Mouse (Mus musculus) liver, adult 2 months (tissue): ENCODE results near the gene Olfr1443. TPM values are rescaled to one million over a fixed set of nuclear protein-coding genes. Genes with fewer than 3 reads are reported as not detected.
"Not testable (repeated sequence)": the region's sequence is repeated elsewhere in the genome, so short reads cannot be mapped to it uniquely, and the experiment has no call there.

Experiments
- DNase-seq: peaks from one replicate; pipeline ENCODE4 v3.0.0-alpha.2; 2011; ENCODE audit warnings: low read depth, low spot score; ENCODE audit errors: extremely low read depth
- H3K27ac ChIP-seq: fragments of 200-500 bp; replicated peaks from 2 replicates; pipeline ENCODE4 v1.5.1; 2012; ENCODE audit warnings: low read depth, mild to moderate bottlenecking, control low read depth, inconsistent platforms, low read length; ENCODE audit not compliant: insufficient read depth
- H3K27me3 ChIP-seq: fragments of 200-500 bp; 2 replicates; pipeline ENCODE4 v1.6.1; 2012; ENCODE audit warnings: mild to moderate bottlenecking, moderate library complexity, low read length, inconsistent platforms; ENCODE audit not compliant: control insufficient read depth, insufficient read depth
- H3K36me3 ChIP-seq: fragments of 200-500 bp; 2 replicates; pipeline ENCODE4 v1.6.1; 2012; ENCODE audit warnings: low read length, inconsistent platforms; ENCODE audit not compliant: control insufficient read depth, insufficient read depth
- H3K4me1 ChIP-seq: fragments of 200-500 bp; 2 replicates; pipeline ENCODE4 v1.6.1; 2011; ENCODE audit warnings: low read length; ENCODE audit not compliant: control insufficient read depth, insufficient read depth
- H3K4me3 ChIP-seq: fragments of 200-500 bp; 2 replicates; pipeline ENCODE4 v1.5.1; 2011; ENCODE audit warnings: low read depth, mild to moderate bottlenecking, control low read depth, low read length, moderate library complexity; ENCODE audit not compliant: insufficient read depth
- H3K79me2 ChIP-seq: fragments of 200-500 bp; 2 replicates; pipeline ENCODE4 v1.6.1; 2012; ENCODE audit warnings: inconsistent platforms, mild to moderate bottlenecking, low read length, moderate library complexity; ENCODE audit not compliant: control insufficient read depth, insufficient read depth
- H3K9ac ChIP-seq: fragments of 200-500 bp; 2 replicates; pipeline ENCODE4 v1.6.1; 2012; ENCODE audit warnings: low read depth, mild to moderate bottlenecking, control low read depth, inconsistent platforms, low read length
- CTCF ChIP-seq: fragments of 200-500 bp; IDR thresholded peaks from 2 replicates; pipeline ENCODE4 v1.5.1; 2011; ENCODE audit warnings: low read depth, low read length, control low read depth
- POLR2A ChIP-seq: fragments of 200-500 bp; IDR thresholded peaks from 2 replicates; pipeline ENCODE4 v1.6.1; 2011; ENCODE audit warnings: low read length, control low read depth; ENCODE audit not compliant: insufficient read depth; ENCODE audit errors: extremely low read depth
- WGBS: fragments of 180-500 bp; shearing (Covaris S2); methylation state at CpG from one replicate; pipeline ENCODE4 v1.1.7; 2018; 5-methylcytosine and 5-hydroxymethylcytosine counted together
- polyA plus RNA-seq: library from polyadenylated mRNA; depleted of rRNA; stranded (reverse); fragments of >200 nt; gene quantifications from 2 replicates; pipeline ENCODE4 v1.2.3, GENCODE M21; 2012; rRNA removed
- total RNA-seq: library from RNA; depleted of rRNA; stranded (reverse); fragments of >200 nt; gene quantifications from 2 replicates; pipeline ENCODE4 v1.2.3, GENCODE M21; 2014; rRNA removed

Olfr1443 gene
- total and polyA plus RNA-seq, 2 experiments = 0.05 to 0.09 TPM

DNA sequence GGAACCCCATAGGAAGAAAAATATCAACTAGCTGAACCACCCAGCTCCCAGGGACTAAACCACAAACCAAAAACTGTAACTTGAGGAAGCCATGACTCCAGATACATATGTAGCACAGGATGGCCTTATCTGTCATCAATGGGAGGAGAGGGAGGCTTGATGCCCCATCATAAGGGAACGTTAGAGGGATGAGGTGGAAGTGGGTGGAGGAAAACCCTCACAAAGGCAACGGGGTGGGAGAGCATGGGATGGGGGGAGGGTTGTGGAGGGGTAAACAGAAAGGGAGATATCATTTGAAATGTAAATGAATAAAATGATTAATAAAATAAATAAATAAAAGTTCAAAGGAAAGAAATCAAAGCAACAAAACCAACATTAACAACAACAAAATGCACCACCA, 42.6 kb downstream of the Olfr1443 start:
- DNase-seq = no peak
- Histone ChIP-seq H3K27me3 (no peaks in the 10 kb centered on the region), H3K4me1 (peaks cover 6% of the 10 kb centered on the region), H3K27ac (no peak overlapping the region), H3K36me3 (peaks cover 32% of the 10 kb centered on the region), H3K4me3 (no peak overlapping the region), H3K9ac (no peak overlapping the region), H3K79me2 (no peaks in the 10 kb centered on the region)
- WGBS = 20% methylated on average over 2 of the region's 2 CpGs
- no peak for TF ChIP-seq POLR2A
- TF ChIP-seq CTCF = no peak

DNA sequence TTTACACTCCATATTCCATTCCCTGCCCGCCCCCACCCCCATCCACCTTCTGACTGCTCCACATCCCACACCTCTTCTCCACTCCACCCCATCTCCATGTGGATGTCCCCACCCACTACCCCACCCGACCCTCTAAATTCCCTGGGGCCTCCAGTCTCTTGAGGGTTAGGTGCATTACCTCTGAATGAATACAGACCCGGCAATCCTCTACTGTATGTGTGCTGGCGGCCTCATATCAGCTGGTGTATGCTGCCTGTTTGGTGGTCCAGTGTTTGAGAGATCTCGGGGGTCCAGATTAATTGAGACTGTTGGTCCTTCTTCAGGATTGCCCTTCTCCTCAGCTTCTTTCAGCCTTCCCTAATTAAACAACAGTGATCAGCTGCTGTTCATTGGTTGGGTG, 43.0 kb downstream of the Olfr1443 start:
- not testable (repeated sequence) for DNase-seq, H3K4me3 ChIP-seq, H3K9ac ChIP-seq, H3K27ac ChIP-seq, H3K27me3 ChIP-seq, H3K79me2 ChIP-seq, H3K4me1 ChIP-seq
- peaks cover 29% of the 10 kb centered on the region for H3K36me3 ChIP-seq
- WGBS = 90% methylated on average over 5 of the region's 5 CpGs

- not testable (repeated sequence) for H3K27ac ChIP-seq, H3K4me1 ChIP-seq, H3K27me3 ChIP-seq, H3K4me3 ChIP-seq, H3K9ac ChIP-seq, DNase-seq, H3K79me2 ChIP-seq
- WGBS = 86% methylated on average over 7 of the region's 7 CpGs
- H3K36me3 ChIP-seq = peaks cover 22% of the 10 kb centered on the region
Observed at GRCm38 (mm10) chr19:12721596-12721995, 43.7 kb downstream of the Olfr1443 start.

DNA sequence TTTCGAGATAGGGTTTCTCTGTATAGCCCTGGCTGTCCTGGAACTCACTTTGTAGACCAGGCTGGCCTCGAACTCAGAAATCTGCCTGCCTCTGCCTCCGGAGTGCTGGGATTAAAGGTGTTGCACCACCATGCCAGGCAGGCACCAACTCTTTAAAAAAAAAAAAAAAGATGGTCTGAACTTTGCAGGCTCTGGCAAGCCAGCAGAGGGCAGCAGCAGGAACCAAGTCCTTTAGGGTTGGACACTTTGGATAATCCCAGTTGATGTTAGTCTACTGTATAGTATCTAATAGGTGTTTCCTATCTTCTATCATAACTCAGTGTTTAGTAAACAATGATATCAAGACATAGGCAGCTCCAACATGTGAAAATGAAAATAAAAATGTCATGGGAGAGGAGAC, 44.4 kb downstream of the Olfr1443 start:
- peak; percentile 50 for DNase-seq
- Histone ChIP-seq H3K36me3 (peaks cover 19% of the 10 kb centered on the region), H3K27me3 (no peaks in the 10 kb centered on the region), H3K9ac (no peak overlapping the region), H3K4me3 (no peak overlapping the region), H3K4me1 (peaks cover 6% of the 10 kb centered on the region), H3K27ac (no peak overlapping the region), H3K79me2 (no peaks in the 10 kb centered on the region)
- WGBS = 56% methylated on average over 3 of the region's 3 CpGs
- TF ChIP-seq POLR2A (no peak), CTCF (peak; percentile 63; the same call in 1 of the 2 replicates)

- Histone ChIP-seq H3K4me3 (no peak overlapping the region), H3K9ac (no peak overlapping the region), H3K36me3 (no peaks in the 10 kb centered on the region), H3K79me2 (no peaks in the 10 kb centered on the region), H3K27me3 (no peaks in the 10 kb centered on the region), H3K4me1 (no peaks in the 10 kb centered on the region), H3K27ac (no peak overlapping the region)
- DNase-seq = peak; percentile 66
- TF ChIP-seq CTCF (no peak), POLR2A (no peak)
- 64% methylated on average over 1 of the region's 1 CpGs for WGBS
Observed at GRCm38 (mm10) chr19:12725851-12726250, 47.9 kb downstream of the Olfr1443 start.

DNA sequence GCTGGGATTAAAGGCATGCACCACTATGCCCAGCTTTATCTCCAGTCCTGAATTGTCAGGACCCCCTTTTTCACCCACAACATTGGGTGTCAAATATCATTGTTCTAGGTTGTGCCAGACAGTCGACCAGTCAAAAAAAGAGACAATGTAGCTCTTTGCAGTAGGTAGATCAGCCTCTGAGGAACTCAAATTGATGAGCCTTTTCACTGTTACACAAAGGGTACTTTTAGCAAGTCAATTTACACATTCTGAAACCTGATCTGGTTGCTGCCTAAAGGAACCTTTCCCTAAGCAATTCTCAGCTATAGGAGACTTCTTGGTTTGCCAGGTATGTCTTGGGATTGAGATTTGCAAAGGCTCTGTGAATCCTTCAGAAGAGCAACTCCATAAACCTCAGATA, 53.1 kb downstream of the Olfr1443 start:
- Histone ChIP-seq H3K4me1 (no peaks in the 10 kb centered on the region), H3K9ac (no peak overlapping the region), H3K36me3 (no peaks in the 10 kb centered on the region), H3K27ac (no peak overlapping the region), H3K27me3 (no peaks in the 10 kb centered on the region), H3K4me3 (no peak overlapping the region), H3K79me2 (no peaks in the 10 kb centered on the region)
- 86% methylated on average over 1 of the region's 1 CpGs for WGBS
- TF ChIP-seq CTCF = no peak
- no peak for TF ChIP-seq POLR2A
- no peak for DNase-seq

- TF ChIP-seq POLR2A = no peak
- no peak for TF ChIP-seq CTCF
- Histone ChIP-seq H3K79me2 (no peaks in the 10 kb centered on the region), H3K27me3 (no peaks in the 10 kb centered on the region), H3K4me1 (no peaks in the 10 kb centered on the region), H3K27ac (no peak overlapping the region), H3K9ac (no peak overlapping the region), H3K4me3 (no peak overlapping the region), H3K36me3 (no peaks in the 10 kb centered on the region)
- 69% methylated on average over 2 of the region's 2 CpGs for WGBS
- no peak for DNase-seq
Observed at GRCm38 (mm10) chr19:12731950-12732349, 54.0 kb downstream of the Olfr1443 start.

Other genes with a start within 250 kb of the Olfr1443 start
- gene Mpeg1, start 217.3 kb upstream of the Olfr1443 start, total RNA-seq = 27.1 and 30.9 TPM in 2 replicates
- gene Mpeg1, start 217.3 kb upstream of the Olfr1443 start, polyA plus RNA-seq = 6.1 and 7.4 TPM in 2 replicates
- gene Dtx4, start 176.7 kb upstream of the Olfr1443 start, total RNA-seq = 1.8 and 3.8 TPM in 2 replicates
- 6.5 and 7.2 TPM in 2 replicates for gene Dtx4, start 176.7 kb upstream of the Olfr1443 start, polyA plus RNA-seq
- 2.3 and 2.4 TPM in 2 replicates for gene Fam111a, start 132.4 kb upstream of the Olfr1443 start, total RNA-seq
- 0.12 and 0.24 TPM in 2 replicates for gene Fam111a, start 132.4 kb upstream of the Olfr1443 start, polyA plus RNA-seq
- 91.4 and 132 TPM in 2 replicates for gene Gm4952, start 78.1 kb upstream of the Olfr1443 start, total RNA-seq
- 41.7 and 68.7 TPM in 2 replicates for gene Gm4952, start 78.1 kb upstream of the Olfr1443 start, polyA plus RNA-seq
- 233 and 277 TPM in 2 replicates for gene Glyat, start 44.8 kb upstream of the Olfr1443 start, total RNA-seq
- gene Glyat, start 44.8 kb upstream of the Olfr1443 start, polyA plus RNA-seq = 54.6 and 56.1 TPM in 2 replicates
- 0.28 and 0.40 TPM in 2 replicates for gene Olfr1442, start 7.7 kb upstream of the Olfr1443 start, total RNA-seq
- 0.14 TPM in 1 of 2 replicates, not detected in the other for gene Olfr1442, start 7.7 kb upstream of the Olfr1443 start, polyA plus RNA-seq
- 146 and 154 TPM in 2 replicates for gene Keg1, start 17.7 kb downstream of the Olfr1443 start, total RNA-seq
- 67.6 and 93.4 TPM in 2 replicates for gene Keg1, start 17.7 kb downstream of the Olfr1443 start, polyA plus RNA-seq
- gene Cntf, start 87.5 kb downstream of the Olfr1443 start, total RNA-seq = 1.4 and 3.0 TPM in 2 replicates
- gene Cntf, start 87.5 kb downstream of the Olfr1443 start, polyA plus RNA-seq = 0.66 TPM in 2 replicates
- 35.2 and 38.7 TPM in 2 replicates for gene Zfp91, start 118.0 kb downstream of the Olfr1443 start, total RNA-seq
- 11.8 and 12.3 TPM in 2 replicates for gene Zfp91, start 118.0 kb downstream of the Olfr1443 start, polyA plus RNA-seq
- 2.6 and 4.4 TPM in 2 replicates for gene Lpxn, start 118.1 kb downstream of the Olfr1443 start, total RNA-seq
- gene Lpxn, start 118.1 kb downstream of the Olfr1443 start, polyA plus RNA-seq = 0.92 and 1.2 TPM in 2 replicates
- not detected in 2 replicates for gene Gm5244, start 168.6 kb downstream of the Olfr1443 start, total RNA-seq
- gene Gm5244, start 168.6 kb downstream of the Olfr1443 start, polyA plus RNA-seq = not detected in 2 replicates
- gene Olfr1444, start 179.2 kb downstream of the Olfr1443 start, total RNA-seq = not detected in 2 replicates
- not detected in 2 replicates for gene Olfr1444, start 179.2 kb downstream of the Olfr1443 start, polyA plus RNA-seq
- not detected in 2 replicates for gene Olfr1445, start 205.7 kb downstream of the Olfr1443 start, total RNA-seq
- not detected in 2 replicates for gene Olfr1445, start 205.7 kb downstream of the Olfr1443 start, polyA plus RNA-seq
- gene Olfr1446, start 215.4 kb downstream of the Olfr1443 start, total RNA-seq = not detected in 2 replicates
- gene Olfr1446, start 215.4 kb downstream of the Olfr1443 start, polyA plus RNA-seq = not detected in 2 replicates
- gene Olfr1447, start 225.6 kb downstream of the Olfr1443 start, total RNA-seq = not detected in 2 replicates
- gene Olfr1447, start 225.6 kb downstream of the Olfr1443 start, polyA plus RNA-seq = not detected in 2 replicates
- not detected in 2 replicates for gene Olfr1448, start 246.3 kb downstream of the Olfr1443 start, total RNA-seq
- gene Olfr1448, start 246.3 kb downstream of the Olfr1443 start, polyA plus RNA-seq = not detected in 2 replicates